Mouse (Mus musculus) gastrocnemius, postnatal 10 days (tissue): ENCODE measurements around the gene Shroom3. TPM values are rescaled to one million over a fixed set of nuclear protein-coding genes. Genes with fewer than 3 reads are reported as not detected.

Experiments
- DNase-seq: peaks from one replicate; pipeline ENCODE4 v3.0.0; 2021; ENCODE audit warnings: mixed read lengths
- long read RNA-seq, 2 experiments: library from polyadenylated mRNA; stranded (forward); transcript quantifications; one replicate each; pipeline ENCODE4 v2.0.0; 2021
- total RNA-seq, 2 experiments: library from RNA; stranded (reverse); gene quantifications; 2 replicates each; pipeline ENCODE4 v1.2.3; 2021

Gene Shroom3
- total RNA-seq: 1 to 10 TPM; 1.8 to 3.2 TPM
- long read RNA-seq, experiment 1, partial matches to known transcripts: 2 of 2 reads
- long read RNA-seq, experiment 1, other reads (novel, unspliced or antisense): 0 of 2 reads
- long read RNA-seq, experiment 2: 0 reads

- no peak for DNase-seq
These were observed at the start of gene Shroom3 for GRCm38 (mm10) chr5:92683351-92683807. Shroom3 (plus strand) TSS chr5:92683435.

- no peak for DNase-seq
These were observed 49.7 kb upstream of the Shroom3 start for GRCm38 (mm10) chr5:92633526-92633925.

- DNase-seq: no peak
These were observed 48.3 kb upstream of the Shroom3 start for GRCm38 (mm10) chr5:92634916-92635315.

GRCm38 (mm10) chr5:92635891-92636290 is 47.3 kb upstream of the Shroom3 start:
- DNase-seq: no peak

- no peak for DNase-seq
These were observed 42.4 kb upstream of the Shroom3 start for GRCm38 (mm10) chr5:92640861-92641260.

- peak; percentile 72 for DNase-seq
These were observed 27.0 kb upstream of the Shroom3 start for GRCm38 (mm10) chr5:92656256-92656655.

GRCm38 (mm10) chr5:92664321-92664720 is 18.9 kb upstream of the Shroom3 start:
- DNase-seq: no peak

GRCm38 (mm10) chr5:92666860-92667259 is 16.4 kb upstream of the Shroom3 start:
- no peak for DNase-seq

- peak; percentile 43 for DNase-seq
These were observed 8.2 kb upstream of the Shroom3 start, which contains the start of gene Ccdc158 for GRCm38 (mm10) chr5:92674859-92675573. Ccdc158 (minus strand) TSS chr5:92675271.

- no peak for DNase-seq
These were observed 7.7 kb upstream of the Shroom3 start for GRCm38 (mm10) chr5:92675574-92675920.

- no peak for DNase-seq
These were observed 3.8 kb upstream of the Shroom3 start for GRCm38 (mm10) chr5:92679441-92679840.

GRCm38 (mm10) chr5:92681861-92682260 is 1.4 kb upstream of the Shroom3 start:
- DNase-seq: no peak

GRCm38 (mm10) chr5:92682621-92683348 is 450 bp upstream of the Shroom3 start:
- peak; percentile 10 for DNase-seq

GRCm38 (mm10) chr5:92683871-92684475 is 738 bp downstream of the Shroom3 start:
- DNase-seq: no peak

GRCm38 (mm10) chr5:92684715-92685460 is 1.7 kb downstream of the Shroom3 start:
- no peak for DNase-seq

- no peak for DNase-seq
These were observed 4.9 kb downstream of the Shroom3 start for GRCm38 (mm10) chr5:92688124-92688523.

GRCm38 (mm10) chr5:92688569-92688968 is 5.3 kb downstream of the Shroom3 start:
- no peak for DNase-seq

- DNase-seq: no peak
These were observed 9.2 kb downstream of the Shroom3 start for GRCm38 (mm10) chr5:92692206-92693007.

GRCm38 (mm10) chr5:92693744-92694143 is 10.5 kb downstream of the Shroom3 start:
- no peak for DNase-seq

GRCm38 (mm10) chr5:92694316-92694995 is 11.2 kb downstream of the Shroom3 start:
- DNase-seq: no peak
